Mouse (Mus musculus) T-cell, adult 66 days (primary cell): Measurements from ENCODE around the gene Fgfrl1. TPM values are rescaled to one million over a fixed set of nuclear protein-coding genes. Genes with fewer than 3 reads are reported as not detected.

Experiments used
- total RNA-seq, 2 experiments: library from RNA; stranded (reverse); gene quantifications; 3 replicates in 1 of 2; 4 replicates in 1 of 2; pipeline ENCODE4 v1.2.4; 2023

Gene Fgfrl1
- 1 to 10 TPM; 3.7 to 6.3 TPM for total RNA-seq

DNA sequence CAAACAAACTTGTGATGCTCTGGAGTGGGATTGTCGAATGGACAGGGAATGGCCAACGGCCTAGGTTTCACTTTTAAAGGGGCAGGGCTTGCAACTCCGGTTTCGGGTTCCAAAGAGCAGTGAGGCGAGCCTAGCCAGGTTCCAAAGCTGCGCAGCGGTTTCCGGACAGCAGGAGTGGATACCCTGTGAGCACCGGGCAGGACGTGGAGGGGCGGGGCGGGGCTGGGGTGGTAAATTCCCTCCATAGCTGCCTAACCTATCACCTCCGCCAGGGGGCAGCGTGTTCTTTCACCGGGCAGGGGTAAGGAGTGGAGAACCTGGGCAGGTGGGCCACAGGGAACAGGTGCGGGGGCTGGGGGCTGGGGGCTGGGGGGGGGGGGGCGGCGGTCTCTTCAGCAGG is at the start of gene Fgfrl1:
Gene Fgfrl1, plus strand, starts transcription at position 112 of the 400 bp plus-strand sequence.

GRCm38 (mm10) chr5:108659698-108660631 is 32.2 kb upstream of the Fgfrl1 start, which contains the start of gene Idua:
TSS of gene Idua (plus strand) at chr5:108660331.

DNA sequence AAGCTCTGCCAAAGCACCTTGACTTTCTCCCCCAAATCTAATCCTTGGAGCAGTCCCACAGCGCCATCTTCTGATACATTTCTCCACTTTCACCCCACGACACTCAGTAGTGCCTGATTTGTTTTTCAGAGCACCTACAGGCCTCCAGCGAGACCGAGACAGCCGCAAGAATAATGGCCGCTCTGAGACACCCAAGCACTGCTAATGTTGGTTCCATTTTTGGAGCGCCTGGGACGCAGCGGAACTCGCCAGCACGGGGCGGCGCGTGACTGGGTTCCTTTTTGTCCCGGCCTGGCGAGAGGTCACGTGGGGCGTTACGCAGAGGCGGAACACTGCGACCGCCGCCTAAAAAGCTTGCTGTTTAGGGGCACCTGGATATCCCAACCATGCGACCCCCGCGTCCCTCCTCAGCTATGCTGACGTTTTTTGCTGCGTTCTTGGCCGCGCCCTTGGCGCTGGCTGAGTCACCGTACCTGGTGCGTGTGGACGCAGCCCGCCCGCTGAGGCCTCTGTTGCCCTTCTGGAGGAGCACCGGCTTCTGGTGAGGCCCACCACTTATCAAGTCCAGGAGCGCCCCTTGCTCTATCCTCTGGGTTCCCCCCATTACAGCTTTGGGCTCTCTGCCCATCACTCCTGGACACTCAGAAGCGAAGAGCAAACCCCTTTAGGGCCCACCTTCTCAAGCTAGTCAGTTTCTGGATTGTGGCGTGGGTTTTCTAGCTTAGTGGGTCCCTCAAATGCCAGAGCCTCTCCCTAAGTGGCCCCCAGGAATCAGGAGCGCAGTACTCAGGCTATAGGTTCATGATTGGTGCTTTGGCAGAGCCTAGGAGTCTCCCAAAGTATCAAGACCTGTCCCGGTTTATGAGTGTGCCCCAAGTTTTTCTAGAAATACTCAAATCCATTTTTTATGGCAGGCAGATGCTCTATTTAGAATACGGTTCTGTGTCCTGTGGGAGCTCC is 22.9 kb upstream of the Fgfrl1 start, which contains the start of gene Dgkq:
Gene Dgkq, minus strand, starts transcription at position 696 of the 960 bp plus-strand sequence.

GRCm38 (mm10) chr5:108675251-108675816 is 16.8 kb upstream of the Fgfrl1 start, which contains the start of gene Slc26a1:
TSS of gene Slc26a1 (minus strand) at chr5:108675569.

Other genes with a start within 250 kb of the Fgfrl1 start
- not detected for gene Mfsd7a, start 243.5 kb upstream of the Fgfrl1 start, total RNA-seq
- 10 to 100 TPM; 23.0 to 23.6 TPM for gene Pcgf3, start 231.2 kb upstream of the Fgfrl1 start, total RNA-seq
- not detected for gene Cplx1, start 142.4 kb upstream of the Fgfrl1 start, total RNA-seq
- 100 to 1,000 TPM; 167 to 182 TPM for gene Gak, start 62.6 kb upstream of the Fgfrl1 start, total RNA-seq
- gene Tmem175, start 62.6 kb upstream of the Fgfrl1 start, total RNA-seq = 10 to 100 TPM; 25.0 to 25.9 TPM
- 10 to 100 TPM; 28.5 to 32.1 TPM for gene Idua, start 32.1 kb upstream of the Fgfrl1 start, total RNA-seq
- 10 to 100 TPM; 39.3 to 43.8 TPM for gene Dgkq, start 22.7 kb upstream of the Fgfrl1 start, total RNA-seq
- not detected for gene Slc26a1, start 16.8 kb upstream of the Fgfrl1 start, total RNA-seq
- not detected for gene Rnf212, start 82.6 kb downstream of the Fgfrl1 start, total RNA-seq
- gene Tmed11, start 103.0 kb downstream of the Fgfrl1 start, total RNA-seq = not detected
- gene Vmn2r8, start 116.5 kb downstream of the Fgfrl1 start, total RNA-seq = not detected
- gene Vmn2r9, start 160.2 kb downstream of the Fgfrl1 start, total RNA-seq = not detected